Mouse (Mus musculus): ENCODE results near the gene Zfp385b.

DNA sequence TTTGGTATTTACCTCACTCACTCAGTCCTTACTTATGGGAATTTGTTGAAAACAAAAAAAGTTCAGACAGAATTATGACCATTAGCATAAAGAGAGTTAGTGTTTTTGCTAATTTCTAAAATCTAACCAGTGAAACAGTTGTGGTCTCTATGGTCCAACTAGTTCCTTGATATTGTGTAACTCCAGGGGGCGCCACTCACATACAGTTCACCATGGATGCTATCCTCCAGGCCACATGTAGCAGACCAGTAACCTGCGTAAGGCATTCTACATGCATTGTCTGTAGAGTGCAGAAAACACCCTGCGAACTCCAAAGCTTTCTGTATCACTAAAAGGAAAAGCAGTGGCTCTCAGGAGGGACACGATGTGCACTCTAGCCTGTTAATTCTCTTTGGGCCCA is 362.8 kb downstream of the Zfp385b start:
- TF ChIP-seq CTCF (IDR thresholded peaks at IDR 0.05; ENCODE audit: control insufficient read depth, insufficient read depth, insufficient replicate concordance, low read depth, low read length) = peak; percentile 18; the same call in 1 of the 2 replicates
- no peak for TF ChIP-seq POLR2A (IDR thresholded peaks at IDR 0.05; ENCODE audit: control insufficient read depth, low read depth, low read length)
